Mouse (Mus musculus): ENCODE measurements around the gene Pxdc1.

Gene Pxdc1

DNA sequence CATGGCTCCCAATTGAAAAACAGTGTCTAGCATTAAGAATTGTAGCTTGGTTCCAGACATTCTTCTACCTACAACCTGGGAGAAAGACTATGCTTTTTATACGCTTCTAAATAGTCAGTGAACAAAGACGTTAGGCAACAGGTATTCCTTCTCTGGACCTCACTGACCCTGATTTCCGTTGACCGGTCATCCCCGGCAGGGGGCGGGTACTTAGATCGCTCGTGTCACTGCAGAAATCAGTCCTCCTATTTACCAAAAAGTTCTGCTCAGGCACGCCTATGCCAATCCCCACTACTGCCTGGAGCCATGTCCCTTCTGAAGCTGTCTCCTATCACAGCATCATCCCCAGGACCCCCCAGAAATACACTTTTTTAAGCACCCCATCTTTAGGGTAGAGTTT lies at the start of gene Pxdc1:
Gene Pxdc1, minus strand, starts transcription at position 96 of the 400 bp plus-strand sequence.
- peak; percentile 34 to 48 for DNase-seq (ENCODE audit: low spot score in 2 of 2)

DNA sequence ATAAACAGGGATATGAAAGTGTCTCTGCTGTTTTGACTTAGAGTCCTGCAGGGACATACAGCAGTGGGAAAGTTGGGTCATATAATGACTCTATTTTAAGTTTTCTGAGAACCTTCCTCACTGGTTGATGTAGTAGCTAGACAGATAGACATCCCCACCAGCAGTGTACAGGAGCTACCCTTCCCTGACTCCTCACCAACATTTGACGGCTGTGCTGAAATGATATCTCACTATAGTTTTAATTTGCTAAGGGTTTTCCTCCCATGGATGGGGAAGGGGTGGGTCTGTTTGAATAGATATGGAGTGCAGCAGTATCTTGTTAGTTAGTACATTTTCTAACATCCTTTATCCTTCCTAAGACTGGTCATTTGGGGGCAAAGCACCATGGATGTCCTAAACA lies 47.3 kb upstream of the Pxdc1 start:
- no peak for DNase-seq (ENCODE audit: low spot score in 2 of 2)

DNA sequence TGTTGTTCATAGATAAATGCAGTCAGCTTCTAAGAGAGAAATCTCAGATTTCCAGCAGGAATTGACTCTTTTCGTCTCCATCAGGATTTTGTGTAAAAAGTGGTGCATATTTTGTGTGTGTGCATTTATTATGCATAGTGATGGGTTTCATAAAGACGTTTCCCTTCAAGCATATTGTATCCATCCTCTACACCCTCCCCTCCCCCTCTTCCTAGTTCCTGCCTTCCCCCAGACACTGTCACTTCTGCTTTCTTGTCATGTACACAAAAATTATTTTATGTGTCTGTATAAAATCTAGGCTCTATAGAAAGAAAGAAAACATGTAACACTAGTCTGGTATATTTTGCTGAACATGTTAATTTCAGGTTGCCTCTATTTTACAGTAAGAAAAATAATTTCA lies 46.8 kb upstream of the Pxdc1 start:
- DNase-seq (ENCODE audit: low spot score in 2 of 2) = peak; percentile 24 to 52

DNA sequence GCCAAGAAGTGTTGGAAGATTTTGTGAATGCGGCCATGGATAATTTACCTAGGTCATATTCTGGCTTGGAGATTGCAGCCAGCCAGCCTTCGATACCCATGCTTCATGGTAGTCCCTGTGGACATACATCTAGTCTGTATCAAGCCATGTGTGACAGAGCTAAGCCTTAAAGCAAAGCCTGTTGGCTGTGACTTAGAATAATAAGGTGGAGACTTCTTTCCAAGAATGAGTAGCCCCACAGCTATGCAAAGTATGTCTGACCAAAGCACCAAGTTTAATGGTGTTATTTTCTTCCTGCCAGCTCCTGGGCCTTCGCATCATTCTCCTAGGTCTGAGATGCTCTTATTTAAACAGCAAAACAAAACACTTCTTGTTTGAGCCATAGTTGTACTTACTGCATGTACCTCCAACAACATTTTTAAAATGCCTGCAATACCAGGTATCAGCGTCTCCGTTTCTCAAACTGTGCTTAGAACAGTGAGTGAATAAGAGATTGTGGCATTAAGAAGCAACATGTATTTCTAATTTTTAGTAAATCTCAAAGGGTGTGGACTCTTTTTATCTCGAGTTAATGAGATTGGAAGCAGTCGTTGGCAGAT lies 43.5 kb upstream of the Pxdc1 start:
- DNase-seq (ENCODE audit: low spot score in 2 of 2) = no peak

DNA sequence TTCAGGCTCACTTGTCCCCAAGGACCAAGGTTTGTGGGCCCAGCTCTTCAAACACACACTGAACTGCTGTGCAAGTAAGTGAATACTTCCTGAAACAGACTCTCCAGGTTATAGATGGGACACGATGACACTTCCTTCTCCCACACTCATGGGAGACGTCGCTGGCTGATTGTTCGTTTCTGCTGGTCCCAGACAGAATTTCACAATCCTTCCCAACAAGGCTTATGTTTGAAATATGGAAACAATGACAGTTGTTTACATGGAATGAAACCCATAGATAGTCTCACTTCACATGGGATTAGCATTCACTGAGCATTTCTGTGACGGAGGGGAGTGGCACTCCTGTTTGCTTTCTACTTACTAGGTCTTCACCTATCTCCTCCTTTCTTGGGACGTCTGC lies 39.8 kb upstream of the Pxdc1 start:
- DNase-seq (ENCODE audit: low spot score in 2 of 2) = no peak

DNA sequence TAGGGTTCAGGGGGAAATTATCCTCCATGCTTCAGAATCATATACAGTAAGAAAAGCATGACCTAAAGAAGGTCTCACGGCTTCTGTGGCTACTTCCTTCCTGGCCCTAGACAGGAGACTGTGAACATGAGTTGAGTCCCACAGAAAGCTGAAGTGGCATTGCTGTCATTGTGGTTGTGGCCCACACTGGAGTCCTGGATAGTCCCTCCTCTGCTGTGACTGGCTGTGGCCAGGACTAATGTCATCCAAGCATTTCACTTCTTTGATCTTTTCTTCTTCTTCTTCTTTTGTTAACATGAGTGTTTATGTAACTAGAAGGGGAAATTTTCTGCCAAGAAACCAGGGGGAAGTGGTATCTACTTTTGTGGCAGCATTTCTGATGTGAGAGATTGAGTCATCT lies 37.8 kb upstream of the Pxdc1 start:
- DNase-seq (ENCODE audit: low spot score in 2 of 2) = peak; percentile 22 to 43

DNA sequence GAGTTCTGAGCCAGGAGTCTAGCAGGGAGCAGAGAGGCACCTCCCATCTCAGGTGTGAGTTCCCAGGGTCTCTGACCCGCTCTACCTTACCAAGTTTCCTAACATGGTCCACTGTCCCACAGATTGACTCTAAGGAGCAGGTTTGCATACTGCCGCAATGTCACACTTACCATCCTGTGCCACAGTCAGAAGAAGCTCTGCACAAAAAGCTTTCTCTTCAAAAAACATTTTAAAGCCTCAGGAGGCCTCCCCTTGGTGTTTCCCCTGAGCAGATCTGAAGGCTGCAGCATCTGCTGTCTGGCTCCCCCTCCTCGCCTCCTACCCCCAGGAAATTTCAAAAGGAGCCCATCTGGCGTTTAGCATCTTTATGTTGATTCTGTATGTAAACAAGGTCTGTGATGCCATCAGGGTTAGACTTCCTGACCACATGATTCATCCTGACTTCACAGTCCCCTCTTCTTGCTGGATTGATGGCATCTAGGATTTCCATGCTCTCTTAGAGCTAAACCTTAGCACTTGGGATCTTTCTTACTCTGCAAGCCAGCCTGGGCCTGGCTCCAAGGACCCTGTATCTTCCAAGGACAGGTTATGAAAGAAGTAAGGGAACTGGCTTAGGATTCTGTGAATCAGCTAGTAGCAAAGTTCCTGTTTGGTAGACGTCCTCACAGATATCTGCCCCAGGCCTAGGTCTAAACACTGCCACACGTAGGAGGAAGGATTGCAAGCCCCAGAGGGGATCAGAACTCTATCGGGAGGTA lies 31.9 kb upstream of the Pxdc1 start:
- peak in 1 of 2 experiments; percentile 25 for DNase-seq (ENCODE audit: low spot score in 2 of 2)

DNA sequence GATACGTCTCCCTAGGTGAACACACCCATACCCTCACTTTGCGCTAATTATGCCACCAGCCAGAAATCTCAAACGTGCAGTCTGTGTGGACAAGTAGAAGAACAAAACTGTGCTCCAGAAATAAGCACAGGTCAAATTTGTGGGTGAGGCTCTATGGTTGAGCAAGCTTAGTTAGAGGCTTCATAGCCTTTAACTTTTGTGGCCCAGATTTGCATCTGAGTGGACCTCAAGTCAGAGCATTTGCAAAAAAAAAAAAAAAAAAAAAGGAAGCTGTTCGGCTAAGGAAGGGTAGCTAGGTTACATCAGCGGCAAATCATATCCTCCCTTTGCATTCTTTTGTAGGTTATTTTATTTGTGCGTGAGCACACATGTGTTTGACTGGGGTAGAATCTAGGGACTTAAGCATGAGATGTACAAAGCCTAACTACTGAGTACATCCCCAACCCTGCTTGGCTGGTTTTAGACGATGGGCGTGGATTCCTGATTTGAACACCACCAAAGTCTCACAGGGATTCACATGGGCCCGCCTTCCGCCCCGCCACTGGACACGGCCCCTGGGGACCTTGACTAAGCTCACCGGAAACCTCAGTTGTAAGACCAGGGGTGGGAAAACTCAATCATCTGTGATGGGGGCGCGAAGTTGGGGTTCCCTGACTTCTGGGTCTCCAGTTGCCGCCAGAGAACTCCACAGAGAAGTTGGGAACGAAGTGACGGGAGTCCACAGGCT lies 30.6 kb upstream of the Pxdc1 start:
- DNase-seq (ENCODE audit: low spot score in 2 of 2) = peak; percentile 77 to 80

DNA sequence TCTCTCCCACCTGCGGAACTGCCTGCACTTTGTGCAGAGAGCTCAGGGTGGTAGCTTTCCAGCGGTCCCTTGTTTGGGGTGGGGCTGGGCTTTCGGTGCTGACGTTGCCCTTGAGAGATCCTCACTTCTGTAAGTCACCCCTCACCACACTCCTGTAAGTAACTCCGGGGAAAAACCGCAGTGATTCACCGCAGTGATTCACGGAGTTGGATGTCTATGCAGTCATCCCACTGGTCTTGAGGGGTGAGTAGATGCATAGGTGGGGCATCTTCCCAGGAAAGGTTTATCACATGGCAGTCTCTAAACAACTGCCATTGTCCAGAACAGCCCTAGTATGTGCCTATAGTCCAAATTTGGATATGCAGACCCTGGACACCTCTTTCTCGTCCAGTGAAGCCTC lies 30.0 kb upstream of the Pxdc1 start:
- DNase-seq (ENCODE audit: low spot score in 2 of 2) = no peak

DNA sequence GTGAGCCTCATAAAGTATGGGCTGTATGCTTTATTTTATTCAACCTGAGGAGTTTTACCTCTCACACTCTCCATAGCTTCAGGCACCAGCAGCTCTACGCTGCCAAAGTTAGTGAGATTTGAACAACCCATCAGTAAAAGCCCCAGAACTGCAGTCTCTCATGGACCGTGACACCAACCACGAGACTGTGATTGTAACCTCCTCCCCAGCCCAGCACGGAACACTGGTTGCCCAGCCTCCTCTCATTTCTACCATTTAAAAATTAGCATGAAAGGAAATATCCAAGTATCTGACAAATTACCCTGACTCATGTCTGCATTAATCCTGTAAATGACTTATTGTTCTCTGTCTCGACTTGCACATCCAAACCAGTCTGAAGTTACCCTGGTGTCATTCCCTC lies 23.2 kb upstream of the Pxdc1 start:
- DNase-seq (ENCODE audit: low spot score in 2 of 2) = peak; percentile 56 to 62

DNA sequence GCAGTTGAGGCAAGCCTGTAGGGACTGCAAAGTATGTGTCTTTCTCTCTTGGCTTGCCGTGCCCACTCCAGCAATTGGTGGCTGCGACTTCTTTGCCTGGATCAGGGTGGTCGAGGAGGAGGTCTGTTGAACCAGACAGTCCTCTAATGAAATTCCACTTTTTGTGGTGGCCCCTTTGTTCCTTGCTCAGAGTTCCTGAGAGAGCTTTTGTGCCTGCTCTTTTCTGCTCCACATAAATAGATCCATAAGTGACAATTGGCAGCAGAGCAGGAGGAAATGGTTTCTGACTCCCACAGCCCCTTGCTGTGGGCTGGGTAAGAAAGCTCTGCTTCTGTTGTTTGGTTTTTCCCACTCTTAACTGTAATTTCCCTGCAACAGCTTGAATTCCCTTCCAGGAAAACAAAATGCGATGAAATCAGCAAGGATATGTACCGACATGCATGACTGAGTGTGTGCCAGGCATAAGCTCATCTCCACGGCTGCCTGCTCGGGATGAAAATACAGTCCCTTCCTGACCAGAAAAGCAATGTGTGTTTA lies 22.6 kb upstream of the Pxdc1 start:
- DNase-seq (ENCODE audit: low spot score in 2 of 2) = no peak

DNA sequence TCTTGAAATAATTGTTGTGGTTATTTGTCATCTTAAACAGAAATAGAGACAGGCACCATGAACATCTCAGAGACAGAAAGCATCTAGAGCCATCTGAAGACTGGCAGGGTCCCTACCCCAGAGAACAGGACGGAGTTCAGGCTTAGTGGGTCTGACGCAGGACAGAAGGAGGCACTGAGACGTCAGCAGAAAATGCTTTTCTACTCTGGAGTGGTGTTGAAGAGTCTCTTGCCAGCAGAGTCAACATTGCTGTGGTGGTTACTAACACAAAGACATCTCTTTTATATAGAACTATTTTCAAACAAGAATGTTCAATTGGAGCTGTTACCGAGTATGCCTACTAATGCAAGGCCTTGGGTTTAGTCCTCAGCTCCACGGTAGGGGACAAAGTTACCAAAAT lies 20.1 kb upstream of the Pxdc1 start:
- DNase-seq (ENCODE audit: low spot score in 2 of 2) = no peak

DNA sequence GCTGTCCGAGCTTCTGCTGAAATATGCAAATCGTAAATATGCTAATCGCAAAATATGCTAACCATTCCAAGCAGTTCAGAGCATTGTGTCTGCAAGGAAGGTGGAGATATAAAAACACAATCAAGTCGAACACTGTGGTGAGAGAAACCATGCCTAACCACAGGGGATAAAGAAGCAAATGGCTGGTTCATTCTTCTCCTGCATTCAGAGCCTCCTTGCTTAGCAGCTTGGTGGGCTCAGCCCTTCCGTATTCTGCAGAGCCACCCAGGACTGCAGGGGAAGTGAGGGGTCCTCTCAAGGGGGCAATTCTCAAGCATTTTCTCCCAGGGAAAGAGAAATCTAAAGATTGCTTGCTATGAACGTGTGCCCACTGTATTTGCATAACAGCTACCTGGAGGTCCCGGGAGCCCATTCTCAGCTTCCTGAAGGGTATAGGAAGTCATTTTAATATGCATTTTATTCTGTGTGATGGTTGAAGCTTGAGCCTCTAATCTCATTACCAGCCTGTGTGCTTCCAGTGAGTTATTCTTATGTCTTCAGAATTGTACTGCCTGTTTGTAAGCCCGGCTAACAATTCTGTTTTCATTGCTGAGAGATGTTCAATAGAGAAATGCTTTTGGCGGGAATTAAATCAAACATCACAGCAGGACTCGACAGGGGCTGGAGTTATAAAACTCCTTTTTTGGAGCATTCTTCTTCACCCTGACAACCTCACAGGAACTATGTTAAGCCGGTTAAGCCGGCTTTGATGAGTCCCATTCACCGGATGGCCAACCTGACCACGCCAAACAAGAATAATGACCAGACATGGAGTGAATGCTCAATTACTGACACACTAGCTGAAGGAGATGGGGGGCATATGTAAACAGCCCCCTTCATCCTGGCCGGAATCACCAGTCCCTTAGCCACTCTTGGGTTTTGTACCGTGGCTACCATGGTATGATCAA lies 16.9 kb upstream of the Pxdc1 start:
- DNase-seq (ENCODE audit: low spot score in 2 of 2) = peak in 1 of 2 experiments; percentile 31

DNA sequence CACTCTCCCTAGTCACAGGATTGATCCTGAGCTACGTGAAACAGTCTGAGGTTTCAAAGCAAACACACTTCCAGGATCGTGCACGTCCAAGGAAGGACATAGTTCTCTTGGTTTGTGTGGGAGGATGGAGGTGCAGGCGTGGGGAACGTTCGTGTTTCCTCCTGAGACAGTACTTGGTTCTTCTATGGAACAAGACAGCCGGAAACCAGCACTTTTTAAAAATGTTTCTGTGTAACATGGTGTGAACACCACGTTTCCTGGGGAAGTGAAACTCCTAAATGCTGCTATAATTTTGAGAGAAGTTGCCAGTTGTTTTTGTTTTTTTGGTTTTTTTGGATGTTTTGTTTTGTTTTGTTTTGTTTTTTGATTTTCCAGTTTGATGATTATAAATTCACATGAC lies 13.9 kb upstream of the Pxdc1 start:
- DNase-seq (ENCODE audit: low spot score in 2 of 2) = peak; percentile 79 to 86

DNA sequence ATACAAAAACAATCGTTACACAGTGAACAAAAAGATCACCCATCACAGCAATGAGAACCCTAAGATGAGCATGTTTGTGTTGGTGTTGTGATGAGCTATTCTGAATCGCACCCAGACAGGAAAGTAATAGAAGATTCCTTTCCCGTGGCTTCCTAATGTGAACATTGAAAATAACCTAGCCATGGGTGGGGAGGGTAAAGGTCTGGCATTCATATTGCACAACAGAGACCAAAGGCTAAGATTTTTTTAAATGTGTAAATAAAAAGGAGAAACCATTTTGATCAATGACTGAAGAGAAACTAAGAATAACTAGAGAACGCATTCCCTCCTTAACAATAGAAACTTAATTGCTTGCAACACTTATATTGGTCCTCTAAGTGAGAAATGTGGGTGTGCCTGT lies 11.8 kb upstream of the Pxdc1 start:
- no peak for DNase-seq (ENCODE audit: low spot score in 2 of 2)

DNA sequence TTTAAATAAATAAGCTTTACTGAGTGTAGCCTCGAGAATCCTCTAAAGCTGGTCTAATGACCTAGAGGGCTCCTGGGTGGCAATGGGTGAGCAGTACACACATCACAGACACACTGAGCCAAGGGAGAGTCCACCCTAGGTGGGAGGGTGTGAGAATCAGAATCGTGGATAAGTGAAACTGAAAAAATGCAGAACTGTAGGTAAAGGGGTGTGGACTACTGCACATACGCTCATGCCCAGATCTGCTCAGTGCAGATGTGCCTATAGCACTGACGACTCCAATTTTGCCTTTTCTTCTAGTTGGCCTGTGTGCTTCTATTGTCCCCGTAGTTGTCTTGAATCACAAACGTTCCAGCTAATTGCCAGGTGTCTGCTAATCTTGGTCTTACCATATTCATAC lies 10.5 kb upstream of the Pxdc1 start:
- DNase-seq (ENCODE audit: low spot score in 2 of 2) = no peak

DNA sequence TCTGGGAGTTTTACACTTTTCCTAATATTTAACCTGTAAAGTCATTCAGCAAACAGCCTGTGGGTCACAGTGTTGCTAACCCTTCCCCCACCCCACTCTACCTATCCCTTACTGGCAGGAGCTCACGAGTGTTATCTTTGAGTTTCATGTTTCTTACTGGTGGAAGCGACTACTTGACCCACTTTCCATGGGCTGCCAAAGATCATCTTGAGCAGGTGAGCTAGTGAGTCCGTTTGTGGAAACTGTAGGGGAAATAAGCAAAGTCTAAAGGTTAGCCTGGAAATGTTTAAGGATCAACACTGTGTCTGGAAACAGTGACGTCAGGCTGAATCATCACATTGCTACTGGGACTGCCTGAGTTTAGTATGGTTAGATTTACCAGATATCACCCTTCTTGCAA lies 6.2 kb upstream of the Pxdc1 start:
- no peak for DNase-seq (ENCODE audit: low spot score in 2 of 2)

DNA sequence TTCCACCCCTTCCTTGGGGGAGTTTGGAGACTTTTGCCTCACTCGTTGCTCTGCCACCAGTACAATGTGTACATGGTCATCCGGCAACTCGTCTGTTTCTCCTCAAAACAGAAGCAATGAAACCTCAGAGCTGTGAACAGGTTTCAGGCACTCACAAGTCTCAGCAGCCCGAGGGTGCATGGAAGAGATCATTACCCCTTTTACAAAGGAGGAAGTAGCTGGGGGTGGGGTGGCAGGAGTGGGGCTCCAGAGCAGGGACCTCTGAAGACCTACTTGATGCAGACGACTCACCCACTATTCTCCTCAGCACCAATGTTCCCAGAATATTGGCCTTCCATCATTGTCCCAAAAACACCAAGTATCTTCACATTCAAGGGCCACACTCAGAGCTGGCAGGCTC lies 3.1 kb upstream of the Pxdc1 start:
- peak; percentile 29 to 41 for DNase-seq (ENCODE audit: low spot score in 2 of 2)

DNA sequence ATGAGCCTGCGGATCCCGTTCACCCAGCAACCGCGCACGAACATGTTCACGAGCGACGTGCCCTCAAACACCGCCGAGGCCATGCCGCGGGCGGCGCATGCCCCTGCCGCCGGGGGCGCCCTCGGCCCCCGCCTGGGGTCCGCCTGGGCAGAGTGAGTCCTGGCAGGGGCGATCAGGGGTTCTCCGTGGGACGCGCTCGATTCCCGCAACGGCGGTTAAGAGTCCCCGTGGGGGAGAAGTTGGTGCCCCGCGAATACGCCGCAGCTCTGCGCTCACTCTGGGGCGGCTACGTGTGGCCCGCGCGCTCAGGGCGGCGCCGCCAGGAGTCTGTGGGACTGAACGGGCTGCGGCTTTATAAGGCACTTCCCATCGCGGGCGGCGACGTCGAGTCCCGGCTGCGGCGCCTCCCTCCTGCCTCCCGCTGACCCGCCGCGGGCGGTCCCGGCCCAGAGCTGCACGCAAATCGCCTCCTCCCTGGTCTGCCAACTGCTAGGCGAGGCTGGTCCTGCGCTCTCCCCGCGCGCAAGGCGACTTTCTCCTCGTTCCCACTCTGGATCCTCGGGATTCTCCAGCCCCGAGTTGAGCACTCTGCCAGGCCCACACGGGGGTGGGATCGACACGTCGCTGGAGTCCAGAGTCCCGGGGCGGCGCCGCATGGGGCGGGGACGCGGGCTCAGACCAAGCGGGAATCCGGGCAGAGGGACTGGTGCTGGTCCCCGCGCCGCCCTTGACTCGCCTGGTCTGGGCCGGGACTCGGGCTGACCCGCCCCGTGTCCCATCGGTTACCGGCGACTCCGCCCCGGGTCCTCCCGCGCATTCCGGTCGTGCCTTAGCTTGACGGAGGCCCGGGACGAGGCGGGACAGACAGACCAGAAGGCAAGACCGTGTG lies 689 bp downstream of the Pxdc1 start:
- DNase-seq (ENCODE audit: low spot score in 2 of 2) = peak; percentile 81 to 83

DNA sequence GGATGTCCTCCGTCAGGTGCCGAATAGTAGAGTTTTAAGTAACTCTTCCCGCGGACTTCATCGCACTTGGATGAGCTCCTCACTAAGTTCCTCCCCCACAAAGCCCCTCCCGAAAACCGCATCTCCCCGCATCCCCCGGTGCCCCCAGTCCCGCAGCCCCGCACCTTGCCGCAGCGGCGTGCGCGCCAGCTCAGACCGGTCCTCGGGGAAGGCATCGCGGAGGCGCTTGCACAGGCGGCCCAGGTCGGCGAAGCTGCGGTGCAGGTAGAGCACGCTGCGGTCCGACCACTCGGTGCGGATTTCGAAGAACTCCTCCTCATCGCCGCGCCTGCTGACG lies 1.3 kb downstream of the Pxdc1 start:
- DNase-seq (ENCODE audit: low spot score in 2 of 2) = no peak
